Mouse (Mus musculus): Measurements from ENCODE around the gene Plet1. TPM values are rescaled to one million over a fixed set of nuclear protein-coding genes. Genes with fewer than 3 reads are reported as not detected.

Gene Plet1
- total RNA-seq, 1 experiment from 2014 or later = not detected

GRCm38 (mm10) chr9:50522574-50522973 is 28.2 kb downstream of the Plet1 start:
- ATAC-seq (replicated peaks in 1 of 2; ENCODE audit: insufficient read depth in 1 of 2, low FRiP score in 2 of 2, low TSS enrichment in 1 of 2, low read depth in 1 of 2, poor library complexity in 2 of 2, severe bottlenecking in 2 of 2) = no peak

GRCm38 (mm10) chr9:50524936-50525335 is 30.6 kb downstream of the Plet1 start:
- ATAC-seq (replicated peaks in 1 of 2; ENCODE audit: insufficient read depth in 1 of 2, low FRiP score in 2 of 2, low TSS enrichment in 1 of 2, low read depth in 1 of 2, poor library complexity in 2 of 2, severe bottlenecking in 2 of 2) = no peak

DNA sequence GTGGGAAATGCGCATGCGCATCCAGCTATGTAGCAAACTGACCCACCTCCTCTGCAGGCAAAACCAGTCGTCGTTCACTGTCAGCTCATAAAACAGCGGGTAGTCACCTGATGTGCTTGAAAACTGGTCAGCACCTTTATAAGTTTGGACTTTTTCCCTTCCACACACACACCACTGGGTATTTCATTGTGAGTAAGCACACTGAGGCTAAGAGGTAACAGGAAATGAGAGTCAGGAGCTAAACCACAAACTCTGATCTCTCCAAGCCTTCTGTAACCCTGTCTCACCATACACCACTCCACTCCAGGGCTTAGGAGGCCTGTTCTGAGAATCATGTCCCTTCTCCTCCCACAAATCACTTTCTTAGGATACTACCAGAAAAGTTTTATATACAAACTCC is 31.3 kb downstream of the Plet1 start:
- ATAC-seq (replicated peaks in 1 of 2; ENCODE audit: insufficient read depth in 1 of 2, low FRiP score in 2 of 2, low TSS enrichment in 1 of 2, low read depth in 1 of 2, poor library complexity in 2 of 2, severe bottlenecking in 2 of 2) = no peak

DNA sequence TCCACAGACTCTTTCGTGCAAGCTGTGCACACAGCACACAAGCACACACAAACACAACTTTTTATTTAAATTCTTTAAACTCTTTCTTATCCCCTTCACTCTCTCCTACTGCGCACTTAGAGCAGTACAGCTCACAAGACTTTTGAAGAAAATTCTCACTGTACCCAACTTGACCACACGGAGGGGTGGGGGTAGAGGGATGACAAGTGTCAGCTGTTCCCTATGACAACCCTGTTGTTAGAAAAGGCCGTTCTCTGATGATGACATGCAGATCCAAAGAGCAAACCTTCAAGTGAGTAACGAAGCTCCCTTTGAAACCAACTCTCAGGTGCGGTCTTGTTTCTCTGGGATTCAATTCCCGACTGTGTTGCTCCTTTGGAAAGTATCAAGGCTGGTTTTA is 33.5 kb downstream of the Plet1 start:
- ATAC-seq (replicated peaks in 1 of 2; ENCODE audit: insufficient read depth in 1 of 2, low FRiP score in 2 of 2, low TSS enrichment in 1 of 2, low read depth in 1 of 2, poor library complexity in 2 of 2, severe bottlenecking in 2 of 2) = peak; percentile 31 to 44; a peak in 3 of 4 replicates

- ATAC-seq (replicated peaks in 1 of 2; ENCODE audit: insufficient read depth in 1 of 2, low FRiP score in 2 of 2, low TSS enrichment in 1 of 2, low read depth in 1 of 2, poor library complexity in 2 of 2, severe bottlenecking in 2 of 2) = peak; percentile 73 to 87
Measured at GRCm38 (mm10) chr9:50528293-50528892, 34.1 kb downstream of the Plet1 start, which contains the start of gene Pts. Gene Pts, minus strand, starts transcription at chr9:50528724.

DNA sequence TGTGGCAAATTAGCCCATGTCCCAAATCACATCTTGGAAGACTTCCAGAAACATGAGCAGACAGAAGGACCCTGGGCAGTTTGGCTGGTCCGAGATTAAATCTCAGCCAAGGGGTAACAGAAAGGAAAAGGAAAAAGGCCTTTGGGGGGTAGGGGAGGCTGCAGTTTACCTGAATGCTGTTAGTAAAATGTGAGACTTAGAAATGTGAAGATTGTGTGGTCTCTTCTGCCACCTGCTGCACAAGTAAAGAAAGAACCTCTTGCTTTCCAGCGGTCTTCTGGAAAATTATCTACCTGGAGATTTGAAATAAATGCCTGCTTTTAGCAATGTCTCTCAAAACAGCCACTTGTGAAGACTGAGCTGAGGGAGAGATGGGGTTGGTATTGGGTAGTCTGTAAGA is 36.6 kb downstream of the Plet1 start:
- ATAC-seq (replicated peaks in 1 of 2; ENCODE audit: insufficient read depth in 1 of 2, low FRiP score in 2 of 2, low TSS enrichment in 1 of 2, low read depth in 1 of 2, poor library complexity in 2 of 2, severe bottlenecking in 2 of 2) = no peak

DNA sequence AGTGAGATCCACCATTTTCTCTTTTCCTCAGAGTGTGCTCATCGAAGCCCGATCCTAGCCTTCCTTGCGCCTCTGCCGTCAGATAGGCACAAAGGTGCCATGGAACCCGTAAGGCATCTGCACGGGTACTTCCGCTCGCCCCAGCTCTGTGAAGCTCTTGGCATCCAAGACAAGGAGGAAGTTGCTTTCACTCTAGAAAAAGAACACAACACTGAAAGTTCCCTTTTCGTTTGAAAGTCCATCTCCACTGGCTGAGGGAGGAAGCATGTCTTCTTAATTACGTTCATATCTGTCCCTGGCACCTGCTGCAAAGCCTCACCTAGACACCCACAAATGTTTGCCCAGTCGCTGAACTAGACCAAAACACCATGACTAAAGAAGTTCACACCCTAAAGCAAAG is 39.0 kb downstream of the Plet1 start:
- ATAC-seq (replicated peaks in 1 of 2; ENCODE audit: insufficient read depth in 1 of 2, low FRiP score in 2 of 2, low TSS enrichment in 1 of 2, low read depth in 1 of 2, poor library complexity in 2 of 2, severe bottlenecking in 2 of 2) = peak; percentile 68 to 73

DNA sequence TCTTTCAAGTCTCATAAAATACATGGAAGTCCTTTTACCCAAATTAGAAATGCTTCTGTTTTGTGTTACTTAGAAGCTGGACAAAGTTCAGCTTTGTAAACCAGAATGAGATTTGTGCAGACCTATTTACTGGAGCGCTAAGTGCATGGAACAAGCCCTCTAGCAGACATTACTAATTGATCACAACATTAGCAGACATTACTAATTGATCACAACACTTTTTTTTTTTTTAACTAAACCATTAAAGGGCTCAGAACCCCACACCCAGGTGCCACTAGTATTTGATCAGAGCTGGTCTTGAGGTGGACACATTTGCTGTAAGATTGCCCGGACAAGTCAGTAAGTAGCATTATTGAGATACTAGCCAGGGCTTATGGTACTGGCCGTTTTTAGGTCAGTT is 39.5 kb downstream of the Plet1 start:
- peak in 1 of 2 experiments; percentile 44; a peak in 3 of 4 replicates for ATAC-seq (replicated peaks in 1 of 2; ENCODE audit: insufficient read depth in 1 of 2, low FRiP score in 2 of 2, low TSS enrichment in 1 of 2, low read depth in 1 of 2, poor library complexity in 2 of 2, severe bottlenecking in 2 of 2)

DNA sequence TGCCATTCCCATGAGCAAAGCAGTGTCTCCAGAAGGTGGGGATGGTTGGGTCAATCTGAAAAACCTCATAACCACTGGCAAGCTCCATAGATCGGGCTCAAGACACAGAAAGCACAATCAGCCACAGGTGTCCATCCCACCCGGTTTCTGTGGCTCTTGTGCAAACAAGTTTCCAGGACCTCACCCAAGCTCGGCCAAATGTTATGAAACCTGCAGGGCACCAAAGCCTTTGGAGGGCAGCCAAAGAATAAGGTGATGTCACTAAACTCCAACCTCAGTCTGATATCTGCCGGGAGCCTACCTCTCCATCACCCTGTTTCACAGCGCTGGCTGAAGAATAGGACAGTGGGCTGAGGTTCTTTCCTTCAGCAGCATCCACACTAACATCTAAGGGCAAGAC is 41.6 kb downstream of the Plet1 start:
- no peak for ATAC-seq (replicated peaks in 1 of 2; ENCODE audit: insufficient read depth in 1 of 2, low FRiP score in 2 of 2, low TSS enrichment in 1 of 2, low read depth in 1 of 2, poor library complexity in 2 of 2, severe bottlenecking in 2 of 2)

DNA sequence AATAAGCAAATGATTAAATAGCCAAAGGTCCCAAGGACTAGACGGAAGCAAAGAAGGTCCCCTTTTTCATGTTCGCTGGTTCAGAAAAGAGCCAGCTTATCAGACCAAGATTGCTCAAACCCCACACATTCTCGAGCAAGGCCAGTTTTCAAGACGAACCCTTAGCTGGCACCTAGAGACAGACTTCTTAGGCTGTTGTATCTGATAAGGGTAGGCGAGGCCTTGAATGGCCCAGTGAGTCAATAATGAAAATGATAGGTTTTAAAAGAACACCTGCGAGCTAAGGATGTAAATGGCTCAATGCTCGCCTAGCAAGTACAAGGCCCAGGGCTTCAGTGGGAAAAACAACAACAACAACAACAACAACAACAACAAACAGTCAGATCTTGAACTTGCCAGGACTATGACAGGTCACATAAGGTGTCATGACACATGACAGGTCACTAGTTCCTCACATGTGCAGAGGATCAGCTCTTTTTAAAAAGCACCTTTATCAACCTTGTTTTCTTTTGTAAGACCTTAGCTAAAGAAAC is 42.3 kb downstream of the Plet1 start:
- ATAC-seq (replicated peaks in 1 of 2; ENCODE audit: insufficient read depth in 1 of 2, low FRiP score in 2 of 2, low TSS enrichment in 1 of 2, low read depth in 1 of 2, poor library complexity in 2 of 2, severe bottlenecking in 2 of 2) = no peak

DNA sequence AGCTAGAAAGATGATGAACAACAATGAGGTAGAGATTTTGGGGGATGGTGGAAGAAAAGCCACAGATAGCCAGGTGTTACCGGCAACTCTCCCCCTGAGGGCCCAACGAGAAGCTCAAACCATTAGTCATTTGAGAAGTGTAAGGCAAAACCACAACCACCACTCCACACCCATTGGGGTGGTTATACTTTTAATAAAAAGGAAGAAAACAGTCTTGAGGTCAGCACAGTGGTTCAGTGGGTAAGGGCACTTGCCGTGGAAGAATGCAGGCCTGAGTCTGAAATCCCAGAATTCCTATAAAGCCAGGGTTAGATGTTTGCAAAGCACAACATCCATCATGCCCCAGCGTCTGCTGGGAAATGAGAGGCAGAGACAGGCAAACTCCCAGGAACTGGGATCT is 43.0 kb downstream of the Plet1 start:
- peak; percentile 49 to 63; a peak in 3 of 4 replicates for ATAC-seq (replicated peaks in 1 of 2; ENCODE audit: insufficient read depth in 1 of 2, low FRiP score in 2 of 2, low TSS enrichment in 1 of 2, low read depth in 1 of 2, poor library complexity in 2 of 2, severe bottlenecking in 2 of 2)

DNA sequence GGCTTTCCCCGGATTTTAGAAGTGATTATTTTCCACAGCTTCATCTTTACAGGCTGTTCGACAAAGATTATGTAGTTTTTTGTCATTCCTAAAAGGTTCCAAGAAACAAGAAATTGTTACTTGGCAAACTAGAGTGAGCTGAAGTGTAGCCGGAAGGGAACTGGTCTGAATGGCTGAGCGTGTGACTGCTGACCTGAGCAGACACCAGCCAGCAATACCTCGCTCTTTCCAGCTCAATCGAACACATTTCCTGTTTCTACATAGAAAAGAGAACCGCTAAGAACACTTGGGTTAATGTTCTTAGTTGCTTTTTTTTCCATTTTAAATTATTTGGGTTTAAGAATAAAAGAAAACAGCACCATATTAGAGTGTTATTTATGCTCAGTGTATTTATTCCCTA is 45.8 kb downstream of the Plet1 start:
- ATAC-seq (replicated peaks in 1 of 2; ENCODE audit: insufficient read depth in 1 of 2, low FRiP score in 2 of 2, low TSS enrichment in 1 of 2, low read depth in 1 of 2, poor library complexity in 2 of 2, severe bottlenecking in 2 of 2) = peak; percentile 46 to 59; a peak in 2 of 4 replicates

GRCm38 (mm10) chr9:50542401-50542800 is 48.1 kb downstream of the Plet1 start:
- ATAC-seq (replicated peaks in 1 of 2; ENCODE audit: insufficient read depth in 1 of 2, low FRiP score in 2 of 2, low TSS enrichment in 1 of 2, low read depth in 1 of 2, poor library complexity in 2 of 2, severe bottlenecking in 2 of 2) = no peak

- ATAC-seq (replicated peaks in 1 of 2; ENCODE audit: insufficient read depth in 1 of 2, low FRiP score in 2 of 2, low TSS enrichment in 1 of 2, low read depth in 1 of 2, poor library complexity in 2 of 2, severe bottlenecking in 2 of 2) = peak; percentile 53 to 62; a peak in 3 of 4 replicates
Measured at GRCm38 (mm10) chr9:50547859-50548478, 53.6 kb downstream of the Plet1 start.

DNA sequence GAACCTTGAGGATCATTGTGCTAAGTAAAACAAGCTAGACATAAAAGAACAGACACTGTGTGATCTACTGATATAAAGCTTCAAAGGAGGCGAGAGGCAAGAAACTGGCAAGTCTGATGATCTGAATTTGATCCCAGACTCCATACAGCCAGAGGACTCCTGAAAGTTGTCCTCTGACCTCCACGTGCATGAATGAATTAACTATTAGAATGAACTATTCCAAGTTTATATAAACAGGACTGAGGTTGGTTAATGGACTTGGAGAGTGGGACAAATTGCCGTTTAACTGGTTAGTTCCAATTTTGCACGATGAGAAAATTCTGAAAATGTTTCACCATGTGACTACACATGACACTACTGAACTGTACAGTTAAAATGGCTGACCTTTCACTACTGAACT is 54.6 kb downstream of the Plet1 start:
- ATAC-seq (replicated peaks in 1 of 2; ENCODE audit: insufficient read depth in 1 of 2, low FRiP score in 2 of 2, low TSS enrichment in 1 of 2, low read depth in 1 of 2, poor library complexity in 2 of 2, severe bottlenecking in 2 of 2) = no peak

DNA sequence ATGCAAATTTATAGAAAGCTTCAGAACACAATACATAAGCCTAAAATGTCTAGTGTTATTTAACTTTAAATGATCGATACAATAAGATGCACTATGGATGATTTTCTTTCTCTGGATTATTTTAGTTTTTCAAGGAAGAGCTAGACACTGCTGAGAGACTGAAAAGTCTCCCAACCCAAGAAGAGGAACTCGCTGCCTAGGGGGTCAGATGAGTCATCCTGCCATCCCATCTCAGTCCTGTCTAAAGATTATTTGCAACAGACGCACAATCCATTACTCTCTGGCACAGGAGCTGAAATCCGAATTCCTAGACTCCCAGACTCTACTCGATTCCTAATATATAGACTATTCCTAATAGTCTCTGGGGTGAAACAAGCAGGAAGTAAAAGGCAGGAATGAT is 57.9 kb downstream of the Plet1 start:
- ATAC-seq (replicated peaks in 1 of 2; ENCODE audit: insufficient read depth in 1 of 2, low FRiP score in 2 of 2, low TSS enrichment in 1 of 2, low read depth in 1 of 2, poor library complexity in 2 of 2, severe bottlenecking in 2 of 2) = no peak

DNA sequence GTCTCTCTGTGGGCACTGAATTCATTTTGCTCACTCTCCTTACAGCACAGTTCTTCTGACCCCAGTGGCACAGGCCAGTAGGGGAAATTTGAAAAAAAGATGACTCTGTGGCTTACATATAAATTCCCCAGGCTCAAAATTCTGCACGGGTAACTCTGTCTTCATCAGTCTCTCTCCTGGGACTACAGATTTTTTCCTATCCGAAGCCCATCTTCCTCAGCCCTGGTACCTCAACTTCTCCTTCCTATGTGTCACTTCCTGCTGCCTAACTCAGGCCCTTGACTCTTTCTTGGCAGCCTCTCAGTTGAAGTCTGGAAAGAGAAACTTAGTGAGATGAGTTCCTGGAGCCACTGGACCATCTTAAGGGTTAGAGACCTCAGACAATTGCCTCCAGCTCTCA is 59.2 kb downstream of the Plet1 start:
- ATAC-seq (replicated peaks in 1 of 2; ENCODE audit: insufficient read depth in 1 of 2, low FRiP score in 2 of 2, low TSS enrichment in 1 of 2, low read depth in 1 of 2, poor library complexity in 2 of 2, severe bottlenecking in 2 of 2) = peak; percentile 43 to 51; a peak in 2 of 4 replicates

- ATAC-seq (replicated peaks in 1 of 2; ENCODE audit: insufficient read depth in 1 of 2, low FRiP score in 2 of 2, low TSS enrichment in 1 of 2, low read depth in 1 of 2, poor library complexity in 2 of 2, severe bottlenecking in 2 of 2) = peak; percentile 75 to 97
Measured at GRCm38 (mm10) chr9:50554241-50555093, 60.1 kb downstream of the Plet1 start, which contains the start of gene Il18. Gene Il18, plus strand, starts transcription at chr9:50554827.
